Mouse (Mus musculus) left cerebral cortex, postnatal 14 days (tissue): ENCODE data around the gene Amdhd2. TPM values are rescaled to one million over a fixed set of nuclear protein-coding genes. Genes with fewer than 3 reads are reported as not detected.

ENCODE experiments used
- DNase-seq, 2 experiments: peaks; one replicate each; pipeline ENCODE4 v3.0.0; 2021 to 2022; ENCODE audit warnings: low spot score in 2 of 2, mixed read lengths in 1 of 2
- intact Hi-C: fragments of 180-260 bp; cut with DNase I; formaldehyde crosslinking; loops from one replicate; pipeline ENCODE4 v1.15.1; 2025
- total RNA-seq, 2 experiments: library from RNA; stranded (reverse); gene quantifications; 2 replicates each; pipeline ENCODE4 v1.2.3; 2021

The Amdhd2 gene
- total RNA-seq, 2 experiments from 2014 or later: 32.4 to 36.1 TPM

GRCm38 (mm10) chr17:24203068-24203467 lies 39.5 kb upstream of the Amdhd2 start:
- DNase-seq: no peak
- intact Hi-C loops: no loop called here

DNA sequence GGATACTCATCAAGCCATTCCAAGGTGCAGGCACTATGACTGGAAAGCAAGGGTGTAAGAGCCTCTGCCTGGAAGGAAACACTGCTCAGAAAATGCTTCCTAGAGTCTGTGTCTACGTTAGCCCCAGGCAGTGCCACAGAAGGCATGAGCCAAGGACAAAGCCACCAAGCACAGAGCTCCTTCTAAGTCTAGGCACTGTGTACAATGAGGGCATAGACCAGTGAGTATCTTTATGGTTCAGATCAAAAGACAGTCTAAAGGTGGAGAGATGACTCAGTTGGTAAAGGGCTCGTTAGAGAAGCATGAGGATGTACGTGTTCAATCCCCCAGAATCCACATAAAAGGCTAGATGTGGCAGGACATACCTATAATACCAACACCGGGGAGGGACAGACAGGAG lies 37.5 kb upstream of the Amdhd2 start:
- intact Hi-C loops: no loop called here
- no peak for DNase-seq

DNA sequence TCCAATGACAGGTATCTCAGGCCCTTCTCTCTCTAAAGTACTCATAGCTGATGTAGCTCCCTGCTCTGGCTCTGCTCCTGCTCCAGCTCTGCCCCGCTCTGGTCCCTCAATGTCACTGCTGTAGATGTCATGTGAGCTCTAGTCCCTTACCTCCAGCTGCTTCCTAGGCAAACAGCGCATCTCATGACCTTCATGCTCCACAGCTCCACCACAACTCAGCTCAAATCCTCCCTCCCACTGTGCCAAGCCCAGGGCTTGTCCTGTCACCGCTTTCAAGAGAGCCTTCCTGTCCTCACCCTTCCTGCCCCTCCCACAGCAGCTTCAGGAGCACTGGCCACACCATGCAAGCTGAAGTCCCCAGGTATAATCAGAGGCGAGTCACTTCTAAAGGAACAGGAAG lies 36.2 kb upstream of the Amdhd2 start:
- intact Hi-C loops: no loop called here
- no peak for DNase-seq

GRCm38 (mm10) chr17:24199252-24199651 lies 35.7 kb upstream of the Amdhd2 start:
- peak; percentile 68 to 86 for DNase-seq
- intact Hi-C loops: no loop called here

DNA sequence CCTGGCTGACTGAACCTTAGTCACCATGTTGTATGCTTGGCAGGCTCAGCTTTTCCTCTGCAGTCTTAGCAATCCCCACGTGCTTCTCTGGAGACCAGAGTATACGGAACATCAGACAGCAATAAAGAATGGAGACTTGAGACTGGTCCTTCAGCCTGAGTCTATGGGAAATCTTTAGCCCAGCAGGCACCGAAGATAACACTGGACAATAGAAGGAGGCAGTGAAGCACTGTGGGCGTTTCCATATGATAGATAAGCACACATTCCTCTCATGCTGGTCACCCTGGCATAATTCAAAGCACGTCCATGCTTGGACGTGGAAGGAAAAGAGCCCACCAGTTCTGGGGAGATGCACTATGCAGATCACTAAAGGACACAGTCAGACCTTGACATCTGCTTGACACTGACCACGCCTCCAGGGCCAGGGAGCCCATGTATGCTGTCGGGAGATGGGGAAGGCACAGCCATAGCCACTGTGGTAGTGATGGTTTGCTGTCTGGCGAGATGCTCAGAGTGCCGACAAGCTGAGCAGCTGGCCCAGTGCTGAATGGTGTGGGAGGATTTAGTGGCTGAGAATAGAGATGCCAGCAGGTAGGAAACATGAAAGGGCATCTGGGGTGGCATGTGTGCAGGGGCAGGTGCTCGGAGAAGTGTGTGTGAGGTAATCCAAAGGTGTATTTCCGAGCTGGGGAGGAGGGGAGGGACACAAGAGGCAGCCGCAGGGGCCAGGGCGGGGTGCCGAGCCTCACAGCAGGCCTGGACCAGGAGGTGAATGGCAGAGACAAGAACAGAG lies 33.7 kb upstream of the Amdhd2 start:
- DNase-seq: no peak
- intact Hi-C loops: no loop called here

GRCm38 (mm10) chr17:24195349-24195748 lies 31.8 kb upstream of the Amdhd2 start:
- DNase-seq: no peak
- intact Hi-C loops: no loop called here

DNA sequence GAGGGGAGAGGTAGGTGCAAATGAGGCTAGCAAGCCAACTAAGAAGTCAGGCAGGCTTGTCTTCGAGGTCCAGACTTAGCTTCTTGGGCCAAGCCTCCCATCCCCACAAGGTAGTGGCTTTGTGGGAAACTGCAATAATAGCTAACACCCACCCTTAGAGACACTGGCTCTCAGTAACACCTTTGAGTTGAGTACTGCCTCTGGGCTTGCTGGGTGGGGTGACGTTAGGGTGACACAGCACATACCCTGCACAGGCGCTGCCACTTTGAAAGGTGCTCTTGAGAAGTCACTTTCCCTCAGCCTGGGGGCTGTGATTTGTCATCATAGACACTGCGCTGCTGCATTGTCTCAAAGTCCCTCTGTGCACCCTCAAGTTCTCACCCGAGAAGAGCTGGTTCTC lies 30.2 kb upstream of the Amdhd2 start:
- intact Hi-C loops: no loop called here
- no peak for DNase-seq

- no peak for DNase-seq
- intact Hi-C loops: no loop called here
Observed at GRCm38 (mm10) chr17:24193268-24193667, 29.7 kb upstream of the Amdhd2 start.

GRCm38 (mm10) chr17:24192848-24193247 lies 29.3 kb upstream of the Amdhd2 start:
- intact Hi-C loops: no loop called here
- no peak for DNase-seq

DNA sequence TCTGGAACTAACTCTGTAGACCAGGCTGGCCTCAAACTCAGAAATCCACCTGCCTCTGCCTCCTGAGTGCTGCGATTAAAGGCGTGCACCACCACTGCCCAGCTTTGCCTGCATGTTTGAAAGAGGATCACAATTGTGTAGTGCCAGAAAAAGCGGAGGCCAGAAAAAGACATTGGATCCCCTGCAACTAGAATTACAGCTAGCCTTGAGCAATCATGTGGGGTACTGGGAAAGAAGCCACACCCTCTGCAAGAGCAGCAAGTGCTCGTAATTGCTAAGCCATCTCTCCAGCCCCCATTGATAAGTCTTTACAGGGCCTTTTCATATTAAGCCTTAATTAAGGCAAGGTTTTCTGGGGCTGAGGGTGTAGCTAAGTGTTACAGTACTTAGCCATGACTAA lies 27.9 kb upstream of the Amdhd2 start:
- DNase-seq: no peak
- intact Hi-C loops: no loop called here

DNA sequence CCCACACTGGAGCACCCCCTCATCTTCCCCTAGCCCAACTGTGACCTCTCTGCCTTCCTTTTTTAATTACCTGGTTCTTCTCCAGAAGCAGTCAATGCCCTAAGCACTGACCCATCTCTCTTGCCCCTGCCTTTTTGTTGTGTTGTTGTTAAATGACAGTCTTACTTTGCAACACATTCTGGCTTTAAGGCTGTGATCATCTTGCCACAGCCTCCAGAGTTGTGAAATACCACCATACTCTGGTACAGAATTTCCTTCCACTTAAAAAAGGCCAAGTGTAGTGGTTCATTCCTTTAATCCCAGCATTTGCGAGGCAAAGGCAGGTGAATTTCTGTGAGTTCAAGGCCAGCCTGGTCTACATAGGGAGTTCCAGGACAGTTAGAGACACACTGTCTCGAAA lies 27.4 kb upstream of the Amdhd2 start:
- intact Hi-C loops: no loop called here

GRCm38 (mm10) chr17:24174259-24174658 lies 10.7 kb upstream of the Amdhd2 start:
- intact Hi-C loops: loop anchor here (5.0 to 10.0 kb wide), 2 partner anchors 178 to 211 kb away; partner anchors contain the start of genes Abca17 and Abca3
- no peak for DNase-seq

More for the DNA sequence above, 27.4 kb upstream of the Amdhd2 start:
- no peak for DNase-seq

GRCm38 (mm10) chr17:24173423-24173822 lies 9.9 kb upstream of the Amdhd2 start:
- intact Hi-C loops: loop anchor here (5.0 to 10.0 kb wide), 2 partner anchors 179 to 211 kb away; partner anchors contain the start of genes Abca17 and Abca3
- DNase-seq: peak; percentile 80 to 87

DNA sequence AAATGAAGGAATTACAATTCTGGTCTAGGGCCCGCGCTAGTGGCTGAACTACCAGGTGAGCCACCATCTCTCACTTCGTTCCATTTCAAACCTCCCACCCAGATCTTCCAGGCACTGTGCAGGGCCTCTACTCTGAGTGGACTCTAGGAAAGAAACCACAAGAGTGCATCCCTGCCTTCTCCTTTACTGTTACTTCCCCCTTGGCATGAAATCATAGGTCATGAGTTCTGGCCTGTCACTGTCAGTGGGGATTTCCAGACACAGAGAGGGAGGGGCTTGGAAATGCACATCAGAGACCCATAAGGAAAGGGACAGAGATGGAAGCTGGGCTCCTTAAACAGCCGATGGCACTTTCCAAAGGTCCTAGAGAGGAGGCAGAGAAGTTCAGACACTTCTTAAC lies 8.2 kb upstream of the Amdhd2 start:
- intact Hi-C loops: loop anchor here (5.0 to 10.0 kb wide), 2 partner anchors 181 to 213 kb away; partner anchors contain the start of genes Abca17 and Abca3
- DNase-seq: no peak

DNA sequence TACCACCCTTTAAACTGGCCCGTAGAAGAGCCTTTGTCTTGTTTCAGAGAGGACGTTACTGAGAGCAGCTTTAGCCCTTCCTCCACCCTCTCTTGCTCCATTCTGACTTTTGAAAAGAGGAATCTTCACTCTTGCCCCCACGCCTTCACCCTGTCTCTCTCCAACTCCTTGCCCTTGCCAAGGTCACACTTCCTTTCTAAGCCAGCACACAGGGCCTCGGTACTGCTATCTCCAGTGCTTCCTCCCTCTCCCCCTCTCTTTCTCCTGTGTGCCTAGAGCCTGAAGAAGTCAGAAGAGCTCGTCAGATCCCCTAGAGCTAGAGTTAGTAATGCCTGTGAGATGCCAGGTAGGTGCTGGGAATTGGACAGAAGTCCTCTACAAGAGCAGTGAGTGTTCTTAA lies 7.2 kb upstream of the Amdhd2 start:
- no peak for DNase-seq
- intact Hi-C loops: loop anchor here (5.0 to 10.0 kb wide), 2 partner anchors 182 to 214 kb away; partner anchors contain the start of genes Abca17 and Abca3

DNA sequence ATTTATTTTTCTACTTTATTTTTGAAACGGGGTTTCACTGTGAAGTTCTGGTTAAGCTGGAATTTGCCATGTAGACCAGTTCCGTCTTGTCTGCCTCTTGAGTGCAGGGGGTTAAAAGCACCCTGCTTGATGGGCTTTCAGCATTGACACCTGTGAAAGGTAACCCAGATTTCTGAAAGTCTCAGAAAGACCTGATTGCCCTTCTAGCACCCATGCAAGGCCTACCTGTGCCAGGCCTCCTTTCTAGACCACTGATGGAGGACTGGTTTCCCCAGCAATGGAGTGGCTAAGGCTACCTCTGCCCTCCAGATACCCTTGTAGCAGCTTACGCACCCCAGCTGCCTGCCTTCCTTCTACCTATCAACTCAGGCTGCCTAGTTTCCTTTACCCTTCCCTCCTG lies 6.6 kb upstream of the Amdhd2 start:
- DNase-seq: no peak
- intact Hi-C loops: loop anchor here (5.0 to 10.0 kb wide), 2 partner anchors 182 to 215 kb away; partner anchors contain the start of genes Abca17 and Abca3

DNA sequence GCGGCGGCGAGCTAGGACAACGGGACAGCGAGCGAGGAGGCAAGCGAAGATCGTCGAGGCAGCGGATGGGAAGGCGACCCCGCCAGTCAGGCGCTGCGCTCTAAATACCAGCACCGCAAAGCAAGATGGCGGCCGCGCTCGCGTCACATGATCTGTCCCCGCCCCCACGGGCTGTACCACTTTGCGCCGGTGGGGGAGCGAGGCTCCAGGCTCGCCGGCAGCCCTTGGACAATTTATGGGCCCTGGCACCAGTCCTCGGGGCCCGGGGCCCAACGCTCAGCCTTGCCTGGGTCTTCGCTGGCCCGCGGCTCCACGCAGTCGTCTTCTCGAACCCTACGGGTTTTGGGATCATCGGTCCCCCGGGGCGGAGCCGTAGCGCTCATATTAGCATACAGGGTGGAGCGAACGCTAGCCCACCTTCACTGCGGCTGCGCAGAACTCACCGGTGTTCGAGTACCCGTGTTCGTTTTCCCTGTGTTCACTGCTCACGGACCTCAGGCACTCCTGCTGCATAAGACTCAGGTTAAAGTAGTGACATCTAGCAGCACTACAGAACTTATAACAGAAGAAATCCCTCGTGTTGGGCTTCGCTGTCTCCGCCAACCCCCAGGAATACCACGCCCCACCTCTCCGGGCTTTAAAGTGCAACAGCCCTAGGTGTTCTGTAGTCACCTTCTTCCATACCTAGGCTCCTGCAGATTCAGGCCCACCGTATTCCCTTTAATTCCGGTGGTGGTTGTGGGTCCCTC lies 5.9 kb upstream of the Amdhd2 start, which contains the start of gene Atp6v0c:
Gene Atp6v0c, minus strand, starts transcription at position 386 of the 749 bp plus-strand sequence.
- intact Hi-C loops: loop anchor here (5.0 to 10.0 kb wide), 3 partner anchors 38 to 215 kb away; partner anchors contain the start of genes Abca17, Abca3, Ntn3 and Tbc1d24
- peak; percentile 97 for DNase-seq

DNA sequence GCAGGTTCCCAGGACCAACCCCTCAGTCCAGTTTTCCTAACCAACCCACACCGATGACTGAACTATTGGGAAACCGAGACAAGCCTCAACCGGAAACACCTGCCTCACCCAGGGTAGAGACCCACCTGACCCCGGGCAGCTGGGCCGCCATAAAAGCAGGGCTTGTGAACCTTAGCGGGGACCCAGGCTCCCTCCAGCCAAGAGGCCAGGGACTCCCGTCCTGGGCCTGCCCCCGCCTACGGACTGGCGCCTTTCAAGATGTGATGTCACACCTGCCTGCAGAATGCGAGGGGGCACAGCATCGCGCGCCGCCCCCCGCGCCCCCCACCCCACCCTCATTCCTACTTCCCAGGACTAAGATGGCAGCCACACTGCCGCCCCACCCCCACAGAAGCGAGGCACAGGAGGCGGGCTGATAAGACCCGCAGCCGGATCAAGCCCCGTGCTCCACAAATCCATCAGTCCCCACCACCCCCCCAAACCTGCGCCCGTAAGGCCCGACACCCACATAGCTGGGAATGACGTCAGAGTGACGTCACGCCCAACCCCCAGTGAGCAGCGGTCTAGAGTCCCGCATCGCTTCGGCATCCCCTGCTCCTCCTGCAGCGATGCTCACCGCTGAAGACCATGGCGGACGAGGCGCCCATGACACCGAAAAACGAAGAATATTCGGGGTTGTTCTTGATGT lies 5.2 kb upstream of the Amdhd2 start:
- intact Hi-C loops: loop anchor here (5.0 kb wide), 1 partner anchor 39 kb away; the partner anchor contains the start of genes Ntn3 and Tbc1d24
- peak; percentile 68 to 72 for DNase-seq

GRCm38 (mm10) chr17:24167891-24168505 lies 4.4 kb upstream of the Amdhd2 start:
- no peak for DNase-seq
- intact Hi-C loops: loop anchor here (5.0 kb wide), 1 partner anchor 39 kb away; the partner anchor contains the start of genes Ntn3 and Tbc1d24
